Mouse (Mus musculus) lung, postnatal 10 days (tissue): ENCODE measurements around the gene Gm9.
"Not testable (repeated sequence)": the region's sequence is repeated elsewhere in the genome, so short reads cannot be mapped to it uniquely, and the experiment has no call there.

Experiments
- DNase-seq: peaks from one replicate; pipeline ENCODE4 v3.0.0; 2021

Gm9 gene

GRCm38 (mm10) chrX:37210941-37211340 lies at the start of gene Gm9:
Gm9 (minus strand) TSS chrX:37211041.
- DNase-seq, result no peak

GRCm38 (mm10) chrX:37249619-37250018 lies 38.8 kb upstream of the Gm9 start, which contains the start of gene Rhox3a:
Rhox3a (plus strand) TSS chrX:37249919.
- DNase-seq, result not testable (repeated sequence)

DNA sequence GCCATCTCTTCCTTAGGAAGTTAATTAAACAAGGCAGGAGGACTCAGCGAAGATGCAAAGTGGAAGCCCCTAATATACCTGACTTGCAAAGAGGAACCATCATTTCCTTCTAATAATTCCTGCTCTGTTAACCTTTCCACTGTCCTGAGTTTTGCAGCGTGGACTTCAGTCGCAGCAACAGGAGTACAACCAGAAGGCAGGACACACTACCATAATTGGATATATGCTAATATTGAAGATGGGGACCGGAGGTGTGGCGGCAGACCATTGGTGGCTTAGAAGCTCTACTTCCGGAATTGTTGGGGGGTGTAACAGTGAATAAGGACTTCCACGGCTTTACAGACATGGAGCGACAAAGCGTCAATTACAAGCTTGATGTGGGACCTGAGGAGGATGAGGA lies 33.8 kb upstream of the Gm9 start, which contains the start of gene Rhox2a:
Rhox2a (plus strand) TSS at position 301 of the 400 bp plus-strand sequence.
- DNase-seq, result not testable (repeated sequence)

GRCm38 (mm10) chrX:37222158-37222557 lies 11.3 kb upstream of the Gm9 start, which contains the start of gene Rhox1:
Rhox1 (minus strand) TSS chrX:37222258.
- not testable (repeated sequence) for DNase-seq

DNA sequence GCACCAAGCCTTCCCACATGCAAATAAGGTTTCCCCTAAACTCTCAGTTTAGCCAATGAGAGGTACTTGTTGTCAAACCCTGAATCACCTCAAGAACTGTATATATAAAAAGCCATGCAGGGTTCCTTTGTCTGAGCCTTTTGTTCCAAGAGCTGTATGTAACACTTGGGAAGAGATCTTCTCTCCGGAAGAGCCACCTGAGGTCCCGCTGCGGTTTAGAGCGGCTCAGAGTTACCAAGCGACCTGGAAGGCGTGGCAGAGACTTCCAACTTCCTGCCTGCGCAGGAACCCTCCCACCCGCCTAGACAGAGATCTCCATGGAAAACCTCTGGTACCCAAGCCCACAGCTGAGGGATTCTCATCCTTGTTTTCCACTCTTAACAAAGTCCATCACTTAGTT lies 12.2 kb downstream of the Gm9 start:
- DNase-seq, result no peak

DNA sequence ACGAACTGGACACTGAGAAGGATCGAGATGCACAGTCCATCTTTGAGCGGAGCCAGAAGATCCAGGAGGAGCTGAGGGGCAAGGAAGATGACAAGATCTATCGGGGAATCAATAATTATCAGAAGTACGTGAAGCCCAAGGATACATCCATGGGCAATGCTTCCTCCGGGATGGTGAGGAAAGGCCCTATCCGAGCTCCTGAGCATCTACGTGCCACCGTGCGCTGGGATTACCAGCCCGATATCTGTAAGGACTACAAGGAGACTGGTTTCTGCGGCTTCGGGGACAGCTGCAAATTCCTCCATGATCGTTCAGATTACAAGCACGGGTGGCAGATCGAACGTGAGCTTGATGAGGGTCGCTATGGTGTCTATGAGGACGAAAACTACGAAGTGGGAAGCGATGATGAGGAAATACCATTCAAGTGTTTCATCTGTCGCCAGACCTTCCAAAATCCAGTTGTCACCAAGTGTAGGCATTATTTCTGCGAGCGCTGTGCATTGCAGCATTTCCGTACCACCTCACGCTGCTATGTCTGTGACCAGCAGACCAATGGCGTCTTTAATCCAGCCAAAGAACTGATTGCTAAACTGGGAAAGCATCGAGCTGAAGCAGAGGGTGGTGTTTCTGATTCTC lies 19.0 kb downstream of the Gm9 start:
- DNase-seq, result peak; percentile 1

DNA sequence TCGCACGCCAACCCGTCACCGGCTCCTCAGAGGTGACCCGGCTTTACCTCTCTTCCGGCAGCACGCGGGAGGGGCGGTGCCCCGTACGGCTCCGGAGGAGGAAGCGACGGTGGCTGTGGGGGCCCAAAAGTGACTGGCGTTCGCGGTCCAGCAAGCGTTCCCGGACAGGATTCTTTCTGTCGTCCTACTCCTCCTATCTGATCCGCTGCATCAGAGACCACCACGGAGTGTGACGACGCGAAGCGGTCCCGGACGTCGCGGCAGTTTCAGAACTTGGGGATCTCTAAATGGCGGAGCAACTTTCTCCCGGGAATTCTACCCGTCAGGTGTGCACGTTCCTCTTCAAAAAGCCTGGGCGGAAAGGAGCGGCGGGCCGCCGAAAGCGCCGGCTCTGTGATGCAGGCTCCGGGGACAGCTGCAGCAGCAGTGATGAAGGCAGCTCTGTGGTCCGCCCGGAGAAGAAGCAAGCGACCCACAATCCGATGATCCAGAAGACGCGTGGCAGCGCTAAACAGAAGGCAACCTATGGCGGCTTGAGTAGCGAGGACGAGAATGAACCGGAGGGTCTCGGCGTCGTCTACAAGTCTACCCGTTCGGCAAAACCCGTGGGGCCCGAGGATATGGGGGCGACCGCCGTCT lies 19.6 kb downstream of the Gm9 start, which contains the start of the genes Ndufa1 and Rnf113a1:
Ndufa1 (minus strand) TSS at position 59 of the 639 bp plus-strand sequence.
Rnf113a1 (plus strand) TSS at position 141 of the 639 bp plus-strand sequence.
- DNase-seq, result peak; percentile 87

DNA sequence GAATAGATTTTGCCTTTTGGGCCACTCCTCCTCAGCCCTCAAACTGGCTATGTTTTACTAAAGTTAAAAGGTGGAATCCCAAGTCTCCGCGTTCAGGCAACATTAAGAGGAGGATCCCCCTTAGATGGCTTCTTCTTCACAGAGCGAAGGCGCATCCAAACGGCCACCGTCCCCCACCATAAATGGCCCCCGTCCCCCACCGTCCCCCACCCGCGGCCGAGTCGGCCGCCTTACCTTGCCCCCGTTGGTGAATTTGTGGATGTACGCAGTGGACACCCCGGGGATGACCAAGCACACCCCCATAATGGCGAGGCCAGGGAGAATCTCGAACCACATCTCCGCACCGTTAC lies 20.1 kb downstream of the Gm9 start:
- DNase-seq, result no peak

- DNase-seq, result not testable (repeated sequence)
These were observed 26.4 kb downstream of the Gm9 start for GRCm38 (mm10) chrX:37184401-37184800.

- no peak for DNase-seq
These were observed 42.1 kb downstream of the Gm9 start, which contains the start of gene Akap14 for GRCm38 (mm10) chrX:37168742-37169141. Akap14 (minus strand) TSS chrX:37168842.

DNA sequence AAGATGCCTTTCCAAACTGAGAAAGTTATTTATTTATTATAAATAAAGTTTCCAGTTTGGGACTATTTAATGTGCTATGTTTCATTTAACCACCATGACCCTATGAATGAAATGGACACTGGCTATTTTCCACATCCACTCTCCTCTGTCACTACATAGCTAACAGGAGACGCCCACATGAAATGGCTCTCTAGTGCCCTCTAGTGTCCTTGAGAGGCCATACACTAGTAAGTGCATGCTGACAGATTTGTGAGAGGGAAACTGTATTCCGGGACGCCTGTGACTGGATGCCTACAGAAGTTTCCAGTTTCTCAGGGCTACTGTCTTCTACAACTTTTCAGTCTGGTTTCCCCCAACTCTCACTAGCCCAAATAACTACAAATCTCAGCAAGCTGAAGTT lies 43.8 kb downstream of the Gm9 start:
- peak; percentile 51 for DNase-seq

GRCm38 (mm10) chrX:37163115-37163514 lies 47.7 kb downstream of the Gm9 start:
- DNase-seq, result no peak

DNA sequence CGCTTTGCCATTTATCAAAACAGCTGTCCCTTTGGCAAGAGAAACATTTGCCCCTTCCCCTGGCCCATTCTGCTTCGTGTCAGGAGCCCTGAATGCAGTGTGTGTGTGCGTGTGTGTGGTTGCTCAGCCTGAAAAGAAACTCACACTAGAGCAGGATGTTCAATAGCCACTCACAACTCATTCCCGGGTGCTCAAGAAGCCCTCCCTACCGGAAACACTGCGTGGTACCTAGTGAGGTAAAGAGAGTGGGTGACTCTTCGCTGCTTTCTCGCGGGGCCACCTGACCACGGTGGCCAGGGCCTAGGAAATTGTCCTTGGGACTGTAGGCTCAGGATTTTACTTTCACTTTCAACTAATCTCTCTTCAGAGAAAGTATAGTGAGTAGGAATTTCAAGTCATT lies 49.7 kb downstream of the Gm9 start:
- no peak for DNase-seq
